Mouse (Mus musculus) layer of hippocampus, adult 11-12 months (tissue): ENCODE measurements around the gene a.
"Not testable (repeated sequence)": the region's sequence is repeated elsewhere in the genome, so short reads cannot be mapped to it uniquely, and the experiment has no call there.

Experiments
- DNase-seq: peaks from one replicate; pipeline ENCODE4 v3.0.0; 2022; ENCODE audit warnings: low spot score

Gene a

GRCm38 (mm10) chr2:155052681-155053080, 261.5 kb downstream of the a start:
- DNase-seq, result peak; percentile 32

GRCm38 (mm10) chr2:155053512-155053911, 262.3 kb downstream of the a start:
- not testable (repeated sequence) for DNase-seq

- DNase-seq, result no peak
Measured at GRCm38 (mm10) chr2:155054672-155055071, 263.5 kb downstream of the a start.

GRCm38 (mm10) chr2:155056076-155056578, 264.9 kb downstream of the a start:
- no peak for DNase-seq

GRCm38 (mm10) chr2:155057361-155057760, 266.2 kb downstream of the a start:
- no peak for DNase-seq

- DNase-seq, result no peak
Measured at GRCm38 (mm10) chr2:155071027-155071426, 279.8 kb downstream of the a start.

- no peak for DNase-seq
Measured at GRCm38 (mm10) chr2:155072353-155073145, 281.3 kb downstream of the a start.

- no peak for DNase-seq
Measured at GRCm38 (mm10) chr2:155073347-155073746, 282.1 kb downstream of the a start.

- peak; percentile 90 for DNase-seq
Measured at GRCm38 (mm10) chr2:155073978-155074765, 283.0 kb downstream of the a start, which contains the start of gene Ahcy. Gene Ahcy, minus strand, starts transcription at chr2:155074497.

- DNase-seq, result no peak
Measured at GRCm38 (mm10) chr2:155074766-155075330, 283.6 kb downstream of the a start.

- DNase-seq, result no peak
Measured at GRCm38 (mm10) chr2:155075649-155076048, 284.4 kb downstream of the a start.

GRCm38 (mm10) chr2:155079500-155080178, 288.4 kb downstream of the a start:
- no peak for DNase-seq

GRCm38 (mm10) chr2:155080179-155080530, 289.0 kb downstream of the a start:
- DNase-seq, result no peak

- DNase-seq, result no peak
Measured at GRCm38 (mm10) chr2:155081056-155081455, 289.9 kb downstream of the a start.

GRCm38 (mm10) chr2:155082121-155082803, 291.1 kb downstream of the a start:
- DNase-seq, result peak; percentile 71

GRCm38 (mm10) chr2:155084546-155084945, 293.3 kb downstream of the a start:
- DNase-seq, result no peak

- no peak for DNase-seq
Measured at GRCm38 (mm10) chr2:155086328-155086727, 295.1 kb downstream of the a start.

GRCm38 (mm10) chr2:155088264-155088663, 297.1 kb downstream of the a start:
- no peak for DNase-seq

- no peak for DNase-seq
Measured at GRCm38 (mm10) chr2:155090909-155091742, 299.9 kb downstream of the a start.

- no peak for DNase-seq
Measured at GRCm38 (mm10) chr2:155091743-155092075, 300.5 kb downstream of the a start.

GRCm38 (mm10) chr2:155093418-155093817, 302.2 kb downstream of the a start:
- no peak for DNase-seq
